Mouse (Mus musculus) kidney, embryonic 16.5 days (tissue): ENCODE measurements around the gene Popdc2. TPM values are rescaled to one million over a fixed set of nuclear protein-coding genes. Genes with fewer than 3 reads are reported as not detected.

Source experiments
- ATAC-seq: fragments of 200-750 bp; cut with Nextera tagmentation; 2 replicates; pipeline ENCODE4 v1.8.0; 2017; ENCODE audit warnings: moderate TSS enrichment; ENCODE audit not compliant: low FRiP score, low TSS enrichment
- H3K27ac ChIP-seq: fragments of 300-500 bp; sonication (generic); 2 replicates; pipeline ENCODE4 v1.5.1; 2014; ENCODE audit warnings: low read length
- H3K27me3 ChIP-seq: fragments of 300-500 bp; sonication (generic); 2 replicates; pipeline ENCODE4 v1.6.1; 2014; ENCODE audit warnings: low read length, control low read depth, mixed read lengths; ENCODE audit not compliant: insufficient read depth
- H3K36me3 ChIP-seq: fragments of 300-500 bp; sonication (generic); 2 replicates; pipeline ENCODE4 v1.6.1; 2014; ENCODE audit warnings: low read length, control low read depth, mixed read lengths; ENCODE audit not compliant: insufficient read depth
- H3K4me1 ChIP-seq: fragments of 300-500 bp; sonication (generic); 2 replicates; pipeline ENCODE4 v1.6.1; 2014; ENCODE audit warnings: low read length, control low read depth, mixed read lengths; ENCODE audit not compliant: insufficient read depth
- H3K4me2 ChIP-seq: fragments of 300-500 bp; sonication (generic); replicated peaks from 2 replicates; pipeline ENCODE4 v1.6.1; 2014; ENCODE audit warnings: low read depth, low read length
- H3K4me3 ChIP-seq: fragments of 300-500 bp; sonication (generic); 2 replicates; pipeline ENCODE4 v1.5.1; 2014; ENCODE audit warnings: mild to moderate bottlenecking, low read length
- H3K9ac ChIP-seq: fragments of 300-500 bp; sonication (generic); replicated peaks from 2 replicates; pipeline ENCODE4 v1.6.1; 2014; ENCODE audit warnings: low read length
- H3K9me3 ChIP-seq: fragments of 300-500 bp; sonication (generic); 2 replicates; pipeline ENCODE4 v1.6.1; 2016; ENCODE audit warnings: low read length, control low read depth
- WGBS: fragments of 180-500 bp; shearing (Covaris S2); extraction: QIAGEN DNeasy Blood & Tissue Kit; methylation state at CpG from one replicate; pipeline ENCODE4 v1.1.7; 2014; 5-methylcytosine and 5-hydroxymethylcytosine counted together
- polyA plus RNA-seq: library from polyadenylated mRNA; unstranded; fragments of >200 nt; fragmentation: Nextera tagmentation; extraction: Ambion mirVana; gene quantifications from 2 replicates; pipeline ENCODE4 v1.2.1, GENCODE M21; 2015

Popdc2 gene
- polyA plus RNA-seq, 1 experiment from 2014 or later, result 6.7 TPM

DNA sequence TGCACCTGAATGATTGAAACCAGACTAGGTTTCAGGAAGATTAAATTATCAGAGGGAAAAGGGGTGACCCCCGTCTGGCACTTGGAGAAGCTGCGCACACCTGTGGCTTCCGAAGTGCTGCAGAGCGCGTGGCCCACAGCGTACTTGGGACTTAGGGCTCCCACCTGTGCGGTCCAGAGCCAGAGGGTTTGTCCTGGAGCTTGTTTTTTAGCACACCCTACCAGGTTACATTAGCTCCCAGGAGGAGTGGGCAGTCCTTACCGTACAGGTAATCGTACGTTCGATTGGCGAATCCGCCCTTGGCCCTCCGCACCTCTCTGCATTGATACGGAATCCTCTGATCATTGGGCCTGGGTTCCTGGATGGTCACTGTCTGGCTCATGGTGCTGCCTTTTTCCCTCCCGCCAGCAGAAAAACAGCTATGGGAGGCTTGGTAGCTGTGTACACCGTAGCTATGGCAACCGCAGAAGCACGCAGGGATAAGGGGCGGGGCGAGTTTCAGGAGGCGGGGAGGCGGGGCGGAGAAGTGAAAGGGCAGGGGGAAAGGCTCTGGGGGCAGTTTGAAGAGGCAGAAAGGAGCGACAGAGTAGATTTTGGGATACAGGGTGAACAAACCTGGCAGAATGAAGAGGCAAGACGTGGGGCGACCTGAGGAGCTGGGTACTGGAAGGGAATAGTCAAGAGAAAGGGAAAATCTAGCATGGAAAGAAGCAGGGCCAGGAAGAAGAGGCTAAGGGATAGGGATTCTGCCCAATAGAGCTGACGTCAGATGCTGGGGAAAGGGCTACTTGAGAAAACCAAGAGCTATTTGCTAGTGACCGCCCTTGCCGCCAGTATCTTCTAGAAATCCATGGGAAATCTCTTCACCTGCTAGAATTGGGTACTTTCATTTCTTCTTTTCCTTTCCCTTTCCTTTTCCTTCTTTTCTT, 20.3 kb upstream of the Popdc2 start, which contains the start of gene Maats1:
Gene Maats1 (minus strand): TSS at position 748 of the 929 bp plus-strand sequence.
- peak; percentile 90 for ATAC-seq
- H3K4me1 ChIP-seq, result peaks cover 4% of the 10 kb centered on the region; the same call in 1 of the 2 replicates
- H3K27me3 ChIP-seq, result no peaks in the 10 kb centered on the region
- no peaks in the 10 kb centered on the region for H3K36me3 ChIP-seq
- H3K4me2 ChIP-seq, result peak within 1 kb of the TSS; percentile 68
- peaks cover 6% of the 10 kb centered on the region for H3K9me3 ChIP-seq
- H3K9ac ChIP-seq, result peak within 1 kb of the TSS; percentile 42
- 11% methylated on average over 30 of the region's 30 CpGs for WGBS
- H3K4me3 ChIP-seq, result peak within 1 kb of the TSS; percentile 46
- H3K27ac ChIP-seq, result no peak within 1 kb of the TSS

DNA sequence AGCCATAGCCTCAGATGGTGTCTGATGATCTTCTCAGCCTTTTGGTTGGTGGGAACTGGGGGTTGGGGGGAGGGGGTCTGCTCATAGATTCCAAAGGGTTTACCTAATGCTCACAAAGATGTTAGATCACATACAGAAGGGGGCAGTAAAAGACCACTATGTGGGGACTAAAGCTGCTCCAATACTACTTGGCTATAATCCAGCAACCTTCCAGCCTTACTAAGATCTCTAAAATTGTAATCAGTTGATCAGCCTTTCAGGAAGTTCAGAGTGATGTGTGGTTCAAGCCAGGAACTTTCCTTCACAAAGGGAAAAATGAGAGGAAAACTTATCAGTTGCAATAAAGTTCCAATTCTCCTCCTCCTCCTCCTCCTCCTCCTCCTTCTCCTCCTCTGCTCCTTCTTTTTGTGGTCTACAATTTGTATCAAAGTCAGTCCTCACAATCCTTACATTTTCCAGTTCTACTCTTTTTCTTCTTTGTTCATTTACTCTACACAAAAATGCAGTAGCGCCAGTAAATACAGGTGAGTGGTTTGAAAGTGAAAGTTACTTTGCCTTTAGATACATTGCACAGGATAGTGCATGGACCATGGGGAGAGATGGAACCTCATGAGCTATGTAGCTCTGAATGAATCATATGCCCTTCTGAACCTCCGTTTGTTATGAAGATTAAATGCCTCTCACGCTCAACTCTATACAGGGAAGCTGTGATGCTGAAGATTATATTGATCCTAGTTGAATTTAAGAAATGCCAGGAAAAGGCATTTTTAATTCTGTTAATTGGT, 16.9 kb upstream of the Popdc2 start:
- Histone ChIP-seq H3K4me2 (no peak overlapping the region), H3K9ac (no peak overlapping the region), H3K9me3 (peaks cover 4% of the 10 kb centered on the region), H3K27me3 (no peaks in the 10 kb centered on the region), H3K4me3 (no peak overlapping the region), H3K36me3 (peaks cover 9% of the 10 kb centered on the region), H3K27ac (peak overlapping the region; percentile 27; the same call in 1 of the 2 replicates), H3K4me1 (peaks cover 13% of the 10 kb centered on the region)
- 84% methylated on average over 3 of the region's 3 CpGs for WGBS
- ATAC-seq, result no peak

DNA sequence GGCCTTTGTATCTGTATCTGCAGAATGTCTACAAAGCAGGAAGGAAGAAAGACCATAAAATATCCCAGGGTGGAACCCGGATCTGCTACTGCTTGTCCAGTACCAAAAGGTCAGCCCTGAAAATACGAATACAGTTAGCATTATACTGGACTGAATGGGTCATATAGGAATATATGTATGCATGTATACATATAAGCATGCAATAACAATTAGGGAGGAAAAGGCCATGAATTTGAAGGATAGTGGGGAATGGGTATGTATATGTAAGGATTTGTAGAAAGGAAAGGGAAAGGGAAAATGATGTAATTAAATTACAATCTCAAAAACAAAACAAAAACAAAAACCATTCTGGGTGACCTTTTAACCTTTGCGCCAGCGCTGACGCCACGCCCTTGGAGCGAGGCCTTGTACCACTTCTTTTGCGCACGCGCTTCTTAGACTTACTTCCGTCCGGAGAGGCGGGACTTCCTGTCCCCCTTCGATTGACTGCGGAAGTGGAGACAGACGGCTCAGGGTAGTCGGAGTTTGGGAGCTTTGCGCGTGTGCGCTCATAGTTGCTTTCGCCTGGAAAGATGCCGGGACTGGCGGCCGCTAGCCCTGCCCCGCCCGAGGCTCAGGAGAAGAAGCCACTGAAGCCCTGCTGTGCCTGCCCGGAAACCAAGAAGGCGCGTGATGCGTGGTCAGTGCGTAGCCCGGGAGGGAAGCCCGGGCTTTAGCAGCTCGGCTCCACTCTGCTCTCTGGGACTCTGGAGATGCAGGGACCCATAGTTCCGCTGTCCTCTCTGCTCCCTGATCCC, 15.3 kb upstream of the Popdc2 start, which contains the start of the genes Cox17 and Gm21987:
Gene Cox17 (plus strand): TSS at position 463 of the 797 bp plus-strand sequence.
Gene Gm21987 (plus strand): TSS at position 512 of the 797 bp plus-strand sequence.
- Histone ChIP-seq H3K36me3 (peaks cover 22% of the 10 kb centered on the region), H3K9me3 (no peaks in the 10 kb centered on the region), H3K27ac (peak within 1 kb of the TSS; percentile 95), H3K27me3 (no peaks in the 10 kb centered on the region), H3K4me2 (peak within 1 kb of the TSS; percentile 65), H3K9ac (peak within 1 kb of the TSS; percentile 97), H3K4me1 (peaks cover 9% of the 10 kb centered on the region), H3K4me3 (peak within 1 kb of the TSS; percentile 92)
- 3% methylated on average over 35 of the region's 35 CpGs for WGBS
- ATAC-seq, result peak; percentile 97

DNA sequence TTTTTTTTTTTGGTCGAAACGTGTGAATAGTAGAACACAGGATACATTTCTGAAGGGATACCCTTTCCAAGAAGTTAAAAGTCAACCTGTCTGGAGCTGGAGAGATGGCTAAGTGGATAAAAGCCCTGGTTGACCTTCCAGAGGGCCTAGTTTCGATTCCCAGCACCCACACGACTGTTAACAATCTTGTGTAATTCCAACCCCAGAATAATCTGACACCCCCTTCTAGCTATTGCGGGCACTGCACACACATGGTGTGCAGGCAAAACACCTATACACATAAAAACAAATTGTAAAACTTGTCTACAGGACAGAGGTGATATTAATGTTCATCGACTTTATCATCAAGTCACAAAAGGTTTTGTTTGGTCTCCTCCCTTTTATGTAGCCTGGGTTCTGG, 14.4 kb upstream of the Popdc2 start:
- peak overlapping the region; percentile 97 for H3K9ac ChIP-seq
- no peak overlapping the region for H3K27ac ChIP-seq
- 59% methylated on average over 6 of the region's 6 CpGs for WGBS
- H3K4me3 ChIP-seq, result peak overlapping the region; percentile 92
- H3K27me3 ChIP-seq, result no peaks in the 10 kb centered on the region
- no peak for ATAC-seq
- H3K36me3 ChIP-seq, result peaks cover 29% of the 10 kb centered on the region
- H3K9me3 ChIP-seq, result no peaks in the 10 kb centered on the region
- H3K4me1 ChIP-seq, result peaks cover 9% of the 10 kb centered on the region
- H3K4me2 ChIP-seq, result peak overlapping the region; percentile 65

DNA sequence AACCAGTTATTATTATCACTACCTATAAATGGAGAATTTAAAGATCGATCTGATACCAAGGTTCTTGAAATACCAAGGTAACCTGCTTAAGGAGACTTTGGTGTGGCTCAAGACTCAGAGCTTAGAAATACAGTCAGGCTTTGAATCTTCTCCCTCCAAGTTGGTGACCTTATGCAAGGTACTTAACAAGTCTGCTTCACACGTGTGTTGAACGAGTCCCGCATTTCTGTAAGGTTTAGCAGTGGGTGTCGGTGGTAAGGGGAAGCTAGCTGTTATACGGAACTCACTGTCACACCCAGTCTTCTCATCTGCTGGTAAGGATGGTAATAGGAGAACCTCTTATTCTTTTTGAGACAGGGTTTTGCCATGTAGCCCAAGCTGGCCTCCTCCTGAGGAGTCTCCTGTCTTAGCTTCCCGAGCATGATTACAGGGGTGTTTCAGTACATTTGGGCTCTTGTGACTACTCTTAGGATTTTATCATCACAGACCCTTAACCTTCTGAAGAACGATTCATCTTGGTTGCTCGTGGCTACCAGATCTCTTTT, 13.7 kb upstream of the Popdc2 start:
- ATAC-seq, result no peak
- H3K4me3 ChIP-seq, result no peak overlapping the region
- no peak overlapping the region for H3K9ac ChIP-seq
- no peak overlapping the region for H3K27ac ChIP-seq
- WGBS, result 89% methylated on average over 9 of the region's 9 CpGs
- no peak overlapping the region for H3K4me2 ChIP-seq
- peaks cover 9% of the 10 kb centered on the region for H3K4me1 ChIP-seq
- no peaks in the 10 kb centered on the region for H3K27me3 ChIP-seq
- peaks cover 29% of the 10 kb centered on the region for H3K36me3 ChIP-seq
- H3K9me3 ChIP-seq, result no peaks in the 10 kb centered on the region

DNA sequence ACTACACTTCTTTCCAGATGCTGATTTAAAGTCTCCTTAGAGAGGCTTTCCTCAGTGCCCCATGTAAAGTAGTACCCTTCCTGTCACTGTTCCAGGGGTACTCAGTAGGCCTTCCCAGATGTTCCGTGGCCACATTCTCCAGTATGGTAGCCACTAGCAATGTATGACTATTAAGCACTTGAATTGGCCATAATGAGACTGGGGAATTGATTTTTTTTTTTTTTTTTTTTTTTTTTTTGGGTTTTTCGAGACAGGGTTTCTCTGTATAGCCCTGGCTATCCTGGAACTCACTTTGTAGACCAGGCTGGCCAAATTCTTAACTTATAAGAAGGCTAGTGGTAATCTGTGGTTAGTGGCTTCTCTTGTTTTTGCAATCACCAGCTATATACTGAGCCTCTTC, 12.1 kb upstream of the Popdc2 start:
- Histone ChIP-seq H3K9ac (no peak overlapping the region), H3K27ac (no peak overlapping the region), H3K27me3 (no peaks in the 10 kb centered on the region), H3K9me3 (no peaks in the 10 kb centered on the region), H3K4me3 (no peak overlapping the region), H3K4me1 (peaks cover 9% of the 10 kb centered on the region), H3K36me3 (peaks cover 31% of the 10 kb centered on the region), H3K4me2 (no peak overlapping the region)
- ATAC-seq, result no peak
- WGBS, result 94% methylated on average over 2 of the region's 2 CpGs

DNA sequence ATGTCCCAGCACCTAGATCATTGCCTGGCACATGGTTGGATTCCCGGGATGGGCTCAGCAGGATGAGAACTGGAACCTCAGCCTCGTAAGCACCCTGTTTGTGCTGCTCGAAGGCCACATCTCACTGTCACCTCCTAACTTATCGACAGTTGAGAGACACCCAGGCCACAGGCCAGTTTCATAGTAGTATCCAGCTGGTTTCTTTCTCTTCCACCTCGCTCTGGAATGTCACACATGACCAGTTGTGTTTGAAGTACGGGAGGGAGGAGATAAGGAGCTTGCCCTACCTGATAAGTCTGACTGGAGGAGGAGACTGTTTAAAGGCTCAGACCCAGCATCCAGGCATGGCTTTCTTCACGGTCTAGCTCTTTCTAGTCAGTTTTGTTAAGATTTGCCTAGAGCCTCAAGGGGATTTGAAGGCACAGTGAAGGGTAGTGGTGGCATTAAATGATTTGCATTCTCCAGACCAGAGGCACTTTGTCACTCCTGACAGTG, 11.6 kb upstream of the Popdc2 start:
- 58% methylated on average over 7 of the region's 7 CpGs for WGBS
- no peaks in the 10 kb centered on the region for H3K9me3 ChIP-seq
- ATAC-seq, result no peak
- no peaks in the 10 kb centered on the region for H3K27me3 ChIP-seq
- H3K4me3 ChIP-seq, result no peak overlapping the region
- H3K4me2 ChIP-seq, result no peak overlapping the region
- no peak overlapping the region for H3K9ac ChIP-seq
- H3K4me1 ChIP-seq, result peaks cover 9% of the 10 kb centered on the region
- H3K27ac ChIP-seq, result no peak overlapping the region
- peaks cover 31% of the 10 kb centered on the region for H3K36me3 ChIP-seq

DNA sequence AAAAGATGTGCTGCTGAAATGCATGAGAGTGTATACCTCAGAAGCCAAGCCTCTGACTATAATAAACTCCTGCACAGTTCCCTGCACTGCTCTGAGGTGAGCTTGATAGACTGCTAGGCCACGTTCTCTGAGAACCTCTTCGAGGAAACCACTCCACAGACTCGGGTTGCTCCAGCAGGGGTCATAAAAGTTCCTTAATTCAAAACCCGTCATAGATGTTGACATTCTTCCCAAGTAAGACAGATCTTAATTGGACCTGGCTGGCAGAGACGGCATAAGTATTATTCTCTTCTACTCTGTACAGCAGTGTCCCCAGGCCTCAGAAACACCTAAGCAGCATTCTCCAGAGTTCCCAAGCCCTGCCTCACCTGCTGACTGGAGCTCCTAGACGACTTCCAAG, 11.1 kb upstream of the Popdc2 start:
- Histone ChIP-seq H3K36me3 (peaks cover 31% of the 10 kb centered on the region), H3K9ac (no peak overlapping the region), H3K27me3 (no peaks in the 10 kb centered on the region), H3K4me3 (no peak overlapping the region), H3K4me1 (peaks cover 9% of the 10 kb centered on the region), H3K4me2 (no peak overlapping the region), H3K9me3 (no peaks in the 10 kb centered on the region), H3K27ac (no peak overlapping the region)
- 66% methylated on average over 6 of the region's 6 CpGs for WGBS
- no peak for ATAC-seq

DNA sequence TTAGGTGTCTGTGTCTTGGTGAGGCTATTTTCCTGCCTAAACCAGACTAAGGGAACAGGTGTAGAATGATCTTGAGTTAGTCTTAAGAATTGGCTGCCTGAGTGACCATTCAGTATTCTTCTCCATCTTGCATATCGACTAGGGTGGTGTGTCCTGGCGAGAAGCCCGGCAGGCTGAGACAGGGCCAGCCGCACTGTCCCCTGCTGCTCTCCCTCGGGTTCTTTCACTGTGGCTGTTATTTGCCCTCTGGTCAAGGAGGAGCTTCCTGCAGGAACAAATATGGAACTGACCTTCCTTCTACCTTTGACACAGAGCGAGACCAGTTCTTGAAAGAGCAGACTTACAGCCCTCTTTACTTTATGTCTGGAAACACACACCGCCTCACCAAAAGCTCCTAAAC, 10.0 kb upstream of the Popdc2 start:
- Histone ChIP-seq H3K27me3 (no peaks in the 10 kb centered on the region), H3K36me3 (peaks cover 33% of the 10 kb centered on the region), H3K4me3 (no peak overlapping the region), H3K4me2 (no peak overlapping the region), H3K9me3 (no peaks in the 10 kb centered on the region), H3K9ac (no peak overlapping the region), H3K4me1 (peaks cover 9% of the 10 kb centered on the region), H3K27ac (no peak overlapping the region)
- WGBS, result 78% methylated on average over 7 of the region's 7 CpGs
- no peak for ATAC-seq
